Mouse (Mus musculus) cerebellum, adult 2 months (tissue): Measurements from ENCODE around the gene Zfp280c.

Source experiments
- CTCF ChIP-seq: fragments of 200-500 bp; IDR thresholded peaks from 2 replicates; pipeline ENCODE4 v1.5.1; 2011; ENCODE audit warnings: low read depth, mild to moderate bottlenecking, control low read depth, low read length, moderate library complexity, borderline replicate concordance; ENCODE audit not compliant: insufficient read depth
- POLR2A ChIP-seq: fragments of 200-500 bp; IDR thresholded peaks from 2 replicates; pipeline ENCODE4 v1.6.1; 2011; ENCODE audit warnings: low read length, control low read depth, borderline replicate concordance; ENCODE audit not compliant: insufficient read depth

DNA sequence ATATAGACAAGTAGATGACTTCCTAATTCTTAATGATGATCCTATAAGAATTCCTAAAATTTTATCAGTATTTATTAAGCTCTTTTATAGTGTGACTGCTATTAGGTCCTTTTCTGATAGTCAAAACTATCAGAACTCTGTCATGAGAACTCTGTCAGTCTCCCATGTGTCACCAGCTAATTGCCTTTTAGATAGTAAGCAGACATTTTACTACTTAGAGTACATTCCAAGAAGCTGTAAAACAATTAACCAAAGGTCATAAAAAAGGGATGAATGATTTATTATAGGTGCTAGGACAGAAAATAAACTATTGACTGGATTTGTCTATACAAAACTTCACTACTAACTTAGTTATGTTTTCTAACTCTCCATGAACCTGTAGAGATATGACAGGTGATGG is 11.0 kb downstream of the Zfp280c start:
- no peak for TF ChIP-seq POLR2A
- no peak for TF ChIP-seq CTCF
